Mouse (Mus musculus) forelimb bud, embryonic 11.5 days (tissue): ENCODE data around the gene Synj2bp.
"Not testable (repeated sequence)": the region's sequence is repeated elsewhere in the genome, so short reads cannot be mapped to it uniquely, and the experiment has no call there.

Source experiments
- DNase-seq: peaks from one replicate; pipeline ENCODE4 v3.0.0-alpha.2; 2012; ENCODE audit warnings: low read depth, low spot score

Synj2bp gene

GRCm38 (mm10) chr12:81532316-81533028, at the start of gene Synj2bp, which contains the start of gene Gm20498:
Synj2bp (minus strand) TSS chr12:81532911.
Gm20498 (minus strand) TSS chr12:81532905.
- peak; percentile 83 for DNase-seq

- no peak for DNase-seq
Measured at GRCm38 (mm10) chr12:81568374-81568773, 35.7 kb upstream of the Synj2bp start, which contains the start of gene Adam21. Adam21 (minus strand) TSS chr12:81568474.

- no peak for DNase-seq
Measured at GRCm38 (mm10) chr12:81567931-81568330, 35.2 kb upstream of the Synj2bp start.

GRCm38 (mm10) chr12:81564173-81564572, 31.5 kb upstream of the Synj2bp start:
- DNase-seq: no peak

- DNase-seq: no peak
Measured at GRCm38 (mm10) chr12:81549286-81549685, 16.6 kb upstream of the Synj2bp start.

- no peak for DNase-seq
Measured at GRCm38 (mm10) chr12:81547163-81547562, 14.5 kb upstream of the Synj2bp start.

GRCm38 (mm10) chr12:81533029-81533419, 313 bp upstream of the Synj2bp start:
- DNase-seq: peak; percentile 7

- not testable (repeated sequence) for DNase-seq
Measured at GRCm38 (mm10) chr12:81530587-81530986, 2.1 kb downstream of the Synj2bp start.

GRCm38 (mm10) chr12:81496906-81497305, 35.8 kb downstream of the Synj2bp start:
- DNase-seq: not testable (repeated sequence)

GRCm38 (mm10) chr12:81490491-81490890, 42.2 kb downstream of the Synj2bp start:
- no peak for DNase-seq

GRCm38 (mm10) chr12:81485311-81485710, 47.4 kb downstream of the Synj2bp start:
- DNase-seq: no peak

- peak; percentile 76 for DNase-seq
Measured at GRCm38 (mm10) chr12:81484727-81485191, 48.0 kb downstream of the Synj2bp start, which contains the start of gene Cox16. Cox16 (minus strand) TSS chr12:81485127.

- no peak for DNase-seq
Measured at GRCm38 (mm10) chr12:81484212-81484611, 48.5 kb downstream of the Synj2bp start.

GRCm38 (mm10) chr12:81483656-81484055, 49.1 kb downstream of the Synj2bp start:
- peak; percentile 64 for DNase-seq

GRCm38 (mm10) chr12:81459051-81459450, 73.7 kb downstream of the Synj2bp start:
- DNase-seq: not testable (repeated sequence)
